Mouse (Mus musculus) embryonic facial prominence, embryonic 12.5 days (tissue): ENCODE measurements around the gene Hexim1. TPM values are rescaled to one million over a fixed set of nuclear protein-coding genes. Genes with fewer than 3 reads are reported as not detected.

Source experiments
- ATAC-seq: fragments of 200-750 bp; cut with Nextera tagmentation; 2 replicates; pipeline ENCODE4 v1.8.0; 2017; ENCODE audit not compliant: insufficient number of reproducible peaks, insufficient read depth, low FRiP score, low TSS enrichment
- H3K27ac ChIP-seq: fragments of 300-500 bp; sonication (generic); 2 replicates; pipeline ENCODE4 v1.5.1; 2016; ENCODE audit warnings: mild to moderate bottlenecking
- H3K27me3 ChIP-seq: fragments of 300-500 bp; sonication (generic); 2 replicates; pipeline ENCODE4 v1.6.1; 2016; ENCODE audit warnings: mild to moderate bottlenecking, moderate library complexity
- H3K36me3 ChIP-seq: fragments of 300-500 bp; sonication (generic); 2 replicates; pipeline ENCODE4 v1.6.1; 2016; ENCODE audit warnings: mild to moderate bottlenecking
- H3K4me1 ChIP-seq: fragments of 300-500 bp; sonication (generic); 2 replicates; pipeline ENCODE4 v1.6.1; 2016
- H3K4me2 ChIP-seq: fragments of 300-500 bp; sonication (generic); replicated peaks from 2 replicates; pipeline ENCODE4 v1.6.1; 2016; ENCODE audit warnings: mild to moderate bottlenecking, moderate library complexity
- H3K4me3 ChIP-seq: fragments of 300-500 bp; sonication (generic); 2 replicates; pipeline ENCODE4 v1.5.1; 2016; ENCODE audit warnings: mild to moderate bottlenecking
- H3K9ac ChIP-seq: fragments of 300-500 bp; sonication (generic); 2 replicates; pipeline ENCODE4 v1.6.1; 2016; ENCODE audit warnings: mild to moderate bottlenecking, moderate library complexity
- H3K9me3 ChIP-seq: fragments of 300-500 bp; sonication (generic); 2 replicates; pipeline ENCODE4 v1.6.1; 2016; ENCODE audit warnings: mild to moderate bottlenecking, moderate library complexity
- WGBS: fragments of 180-500 bp; shearing (Covaris S2); methylation state at CpG from one replicate; pipeline ENCODE4 v1.1.7; 2016; 5-methylcytosine and 5-hydroxymethylcytosine counted together
- polyA plus RNA-seq: library from polyadenylated mRNA; unstranded; fragments of >200 nt; fragmentation: Nextera tagmentation; extraction: Ambion mirVana; gene quantifications from 2 replicates; pipeline ENCODE4 v1.2.1, GENCODE M21; 2016

Gene Hexim1
- polyA plus RNA-seq, 1 experiment from 2014 or later: 4.2 TPM

DNA sequence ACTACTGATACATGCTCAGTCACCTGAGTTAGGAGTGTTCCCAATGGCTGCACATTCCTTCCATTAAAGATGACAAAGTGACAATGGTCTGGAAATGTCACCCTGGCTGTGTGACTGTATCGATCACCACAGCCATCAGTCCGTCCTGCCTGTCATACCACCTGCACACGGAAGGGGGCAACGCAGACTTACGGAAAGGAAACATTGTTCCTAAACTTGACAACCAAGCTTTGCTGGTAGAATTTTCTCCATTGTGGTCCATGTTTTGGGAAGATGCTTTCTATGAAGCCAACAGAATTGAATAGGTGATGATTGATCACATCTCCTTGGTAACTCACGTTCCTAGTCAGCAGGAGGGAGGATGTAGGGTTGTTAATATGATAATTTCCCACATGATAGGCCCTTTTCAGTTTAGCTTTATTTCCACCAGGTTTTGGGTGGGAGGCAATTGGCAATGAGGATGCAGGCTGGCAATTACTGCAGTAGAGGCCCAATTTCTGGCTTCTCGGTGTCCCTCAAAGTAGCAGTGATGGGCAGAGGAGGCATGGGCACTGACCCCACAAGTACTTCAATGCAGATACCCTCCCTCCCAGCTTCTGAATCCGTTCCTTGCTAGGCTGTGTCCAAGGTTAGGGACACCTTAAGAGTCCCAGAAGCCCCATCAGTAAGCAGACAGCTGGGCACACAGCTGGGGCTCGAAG, 52.8 kb downstream of the Hexim1 start:
- Histone ChIP-seq H3K4me2 (no peak overlapping the region), H3K27me3 (peaks cover 50% of the 10 kb centered on the region), H3K9me3 (no peaks in the 10 kb centered on the region), H3K4me1 (0 out of 2 replicates have a peak, but pooled peaks cover 5% of the 10 kb centered on the region), H3K4me3 (no peak overlapping the region), H3K9ac (no peak overlapping the region), H3K27ac (no peak overlapping the region), H3K36me3 (no peaks in the 10 kb centered on the region)
- ATAC-seq: no peak
- WGBS: 26% methylated on average over 9 of the region's 9 CpGs

Other genes starting within 250 kb of the Hexim1 start
- gene Eftud2, start 235.2 kb upstream of the Hexim1 start, polyA plus RNA-seq: 233 and 246 TPM in 2 replicates
- 1.0 and 1.7 TPM in 2 replicates for gene Ccdc103, start 235.0 kb upstream of the Hexim1 start, polyA plus RNA-seq
- 0.14 TPM in 1 of 2 replicates, not detected in the other for gene Fam187a, start 231.1 kb upstream of the Hexim1 start, polyA plus RNA-seq
- gene Gfap, start 215.3 kb upstream of the Hexim1 start, polyA plus RNA-seq: 0.29 and 0.41 TPM in 2 replicates
- 10.3 and 10.6 TPM in 2 replicates for gene Kif18b, start 191.1 kb upstream of the Hexim1 start, polyA plus RNA-seq
- 3.7 and 3.9 TPM in 2 replicates for gene C1ql1, start 169.5 kb upstream of the Hexim1 start, polyA plus RNA-seq
- gene Nmt1, start 88.0 kb upstream of the Hexim1 start, polyA plus RNA-seq: 45.7 and 50.8 TPM in 2 replicates
- gene Dcakd, start 87.9 kb upstream of the Hexim1 start, polyA plus RNA-seq: 170 and 174 TPM in 2 replicates
- 3.9 and 4.2 TPM in 2 replicates for gene Plcd3, start 14.6 kb upstream of the Hexim1 start, polyA plus RNA-seq
- 9.7 and 11.2 TPM in 2 replicates for gene Acbd4, start 14.5 kb upstream of the Hexim1 start, polyA plus RNA-seq
- 13.5 and 13.8 TPM in 2 replicates for gene Hexim2, start 16.2 kb downstream of the Hexim1 start, polyA plus RNA-seq
- gene Fmnl1, start 54.9 kb downstream of the Hexim1 start, polyA plus RNA-seq: 0.97 and 1.8 TPM in 2 replicates
- 0.95 and 1.1 TPM in 2 replicates for gene 1700023F06Rik, start 92.3 kb downstream of the Hexim1 start, polyA plus RNA-seq
- not detected in 2 replicates for gene Spata32, start 102.2 kb downstream of the Hexim1 start, polyA plus RNA-seq
- 4.7 and 5.2 TPM in 2 replicates for gene Map3k14, start 151.2 kb downstream of the Hexim1 start, polyA plus RNA-seq
- 7.2 and 7.4 TPM in 2 replicates for gene Arhgap27, start 247.5 kb downstream of the Hexim1 start, polyA plus RNA-seq